Mouse (Mus musculus) lung, embryonic 16.5 days (tissue): Measurements from ENCODE around the gene Klk1b4. TPM values are rescaled to one million over a fixed set of nuclear protein-coding genes. Genes with fewer than 3 reads are reported as not detected.
"Not testable (repeated sequence)": the region's sequence is repeated elsewhere in the genome, so short reads cannot be mapped to it uniquely, and the experiment has no call there.

ENCODE experiments used
- ATAC-seq: fragments of 200-750 bp; cut with Nextera tagmentation; 2 replicates; pipeline ENCODE4 v1.8.0; 2017; ENCODE audit warnings: low read depth, mild to moderate bottlenecking, moderate library complexity
- H3K27ac ChIP-seq: fragments of 300-500 bp; sonication (generic); 2 replicates; pipeline ENCODE4 v1.5.1; 2014; ENCODE audit warnings: mild to moderate bottlenecking, control low read depth, low read length
- H3K27me3 ChIP-seq: fragments of 300-500 bp; sonication (generic); 2 replicates; pipeline ENCODE4 v1.6.1; 2014; ENCODE audit warnings: low read depth, low read length, mixed read lengths; ENCODE audit not compliant: control insufficient read depth, insufficient read depth
- H3K36me3 ChIP-seq: fragments of 300-500 bp; sonication (generic); 2 replicates; pipeline ENCODE4 v1.6.1; 2014; ENCODE audit warnings: low read length; ENCODE audit not compliant: control insufficient read depth, insufficient read depth
- H3K4me1 ChIP-seq: fragments of 300-500 bp; sonication (generic); replicated peaks from 2 replicates; pipeline ENCODE4 v1.6.1; 2014; ENCODE audit warnings: low read length, mixed read lengths; ENCODE audit not compliant: control insufficient read depth, insufficient read depth
- H3K4me2 ChIP-seq: fragments of 300-500 bp; sonication (generic); 2 replicates; pipeline ENCODE4 v1.6.1; 2014; ENCODE audit warnings: low read depth, low read length, control low read depth
- H3K4me3 ChIP-seq: fragments of 300-500 bp; sonication (generic); 2 replicates; pipeline ENCODE4 v1.5.1; 2014; ENCODE audit warnings: mild to moderate bottlenecking, low read length, control low read depth
- H3K9ac ChIP-seq: fragments of 300-500 bp; sonication (generic); 2 replicates; pipeline ENCODE4 v1.6.1; 2014; ENCODE audit warnings: low read length, control low read depth
- H3K9me3 ChIP-seq: fragments of 300-500 bp; sonication (generic); 2 replicates; pipeline ENCODE4 v1.6.1; 2016; ENCODE audit warnings: low read length; ENCODE audit not compliant: control insufficient read depth
- WGBS: fragments of 180-500 bp; shearing (Covaris S2); extraction: QIAGEN DNeasy Blood & Tissue Kit; methylation state at CpG from one replicate; pipeline ENCODE4 v1.1.7; 2014; 5-methylcytosine and 5-hydroxymethylcytosine counted together
- polyA plus RNA-seq: library from polyadenylated mRNA; unstranded; fragments of >200 nt; fragmentation: Nextera tagmentation; extraction: Ambion mirVana; gene quantifications from 2 replicates; pipeline ENCODE4 v1.2.1, GENCODE M21; 2015

Klk1b4 gene
- polyA plus RNA-seq, 1 experiment from 2014 or later, result not detected

DNA sequence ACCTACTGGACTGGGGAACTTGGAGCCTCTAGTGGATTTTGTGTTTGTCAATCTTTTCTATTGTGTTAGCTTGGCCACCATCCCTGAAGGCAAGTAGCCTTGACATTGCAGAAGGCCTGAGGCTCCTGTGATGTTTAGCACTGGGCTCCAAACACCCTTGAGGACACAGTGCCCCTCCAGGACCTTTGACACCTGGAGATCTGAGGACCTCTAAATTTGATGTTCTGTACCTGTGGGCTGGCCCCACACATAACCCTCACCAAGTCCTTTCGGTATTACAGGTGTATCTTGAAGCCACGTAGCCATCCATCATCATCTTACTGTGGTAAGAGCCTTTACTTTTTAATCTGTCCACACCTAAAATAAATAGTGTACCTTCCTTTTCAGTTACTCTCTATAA lies 40.7 kb downstream of the Klk1b4 start:
- Histone ChIP-seq H3K4me1 (peaks cover 10% of the 10 kb centered on the region), H3K27me3 (no peaks in the 10 kb centered on the region), H3K27ac (no peak overlapping the region), H3K4me3 (peak overlapping the region; percentile 84), H3K9ac (peak overlapping the region; percentile 95), H3K4me2 (peak overlapping the region; percentile 54), H3K9me3 (no peaks in the 10 kb centered on the region), H3K36me3 (peaks cover 27% of the 10 kb centered on the region)
- no peak for ATAC-seq
- 89% methylated on average over 2 of the region's 2 CpGs for WGBS

DNA sequence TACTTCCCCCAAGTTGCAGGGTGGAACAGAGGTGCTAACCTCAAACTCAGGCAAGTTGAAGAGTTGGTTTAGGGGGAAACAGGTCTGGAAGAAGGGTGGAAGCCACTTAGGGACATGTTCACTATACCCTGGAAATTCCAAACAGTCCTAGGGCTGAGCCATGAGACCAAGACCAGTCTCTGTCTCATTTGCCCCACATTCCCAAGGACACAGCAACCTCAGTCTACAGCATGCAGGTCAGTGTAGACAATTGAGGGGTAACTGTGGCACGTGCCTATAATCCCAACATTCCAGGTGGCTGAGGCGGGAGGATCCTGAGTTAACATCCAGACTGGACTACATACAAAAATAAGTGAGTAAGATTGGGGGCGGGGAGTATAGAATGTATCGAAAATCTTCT lies 42.0 kb downstream of the Klk1b4 start:
- WGBS, result 89% methylated on average over 4 of the region's 4 CpGs
- H3K4me2 ChIP-seq, result no peak overlapping the region
- no peaks in the 10 kb centered on the region for H3K27me3 ChIP-seq
- H3K4me1 ChIP-seq, result peaks cover 10% of the 10 kb centered on the region
- no peak overlapping the region for H3K4me3 ChIP-seq
- no peak overlapping the region for H3K27ac ChIP-seq
- no peaks in the 10 kb centered on the region for H3K9me3 ChIP-seq
- H3K36me3 ChIP-seq, result peaks cover 28% of the 10 kb centered on the region
- no peak for ATAC-seq
- H3K9ac ChIP-seq, result no peak overlapping the region

DNA sequence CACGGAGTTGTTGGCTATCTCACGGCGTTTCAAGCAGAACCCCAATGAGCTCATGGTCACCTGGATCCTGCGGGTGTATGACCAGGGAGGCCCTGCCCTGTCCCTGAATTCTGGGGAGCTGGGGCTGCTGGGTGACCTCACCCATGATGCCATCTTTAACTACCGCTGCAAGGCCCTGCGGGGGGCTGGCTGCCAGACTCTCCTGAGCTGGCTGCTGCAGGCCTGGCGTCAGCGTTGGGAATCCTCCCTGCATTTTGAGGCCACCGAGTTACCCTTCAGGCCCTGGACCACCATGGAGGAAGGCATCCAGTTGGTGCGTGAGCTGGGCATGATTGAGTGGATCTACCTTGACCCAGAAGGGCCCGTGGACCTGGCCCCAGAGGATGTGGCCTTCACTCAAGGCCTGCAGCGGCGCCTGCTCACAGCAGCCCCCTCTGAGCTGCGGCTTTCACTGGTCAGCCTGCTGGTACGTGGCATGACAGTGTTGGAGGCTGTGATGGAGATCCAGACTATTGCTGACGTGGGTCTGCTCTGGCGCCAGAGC lies 43.6 kb downstream of the Klk1b4 start:
- not testable (repeated sequence) for H3K4me1 ChIP-seq, H3K9me3 ChIP-seq, H3K4me3 ChIP-seq, H3K27me3 ChIP-seq, ATAC-seq, H3K4me2 ChIP-seq, H3K9ac ChIP-seq, H3K27ac ChIP-seq
- 85% methylated on average over 17 of the region's 17 CpGs for WGBS
- peaks cover 28% of the 10 kb centered on the region for H3K36me3 ChIP-seq

DNA sequence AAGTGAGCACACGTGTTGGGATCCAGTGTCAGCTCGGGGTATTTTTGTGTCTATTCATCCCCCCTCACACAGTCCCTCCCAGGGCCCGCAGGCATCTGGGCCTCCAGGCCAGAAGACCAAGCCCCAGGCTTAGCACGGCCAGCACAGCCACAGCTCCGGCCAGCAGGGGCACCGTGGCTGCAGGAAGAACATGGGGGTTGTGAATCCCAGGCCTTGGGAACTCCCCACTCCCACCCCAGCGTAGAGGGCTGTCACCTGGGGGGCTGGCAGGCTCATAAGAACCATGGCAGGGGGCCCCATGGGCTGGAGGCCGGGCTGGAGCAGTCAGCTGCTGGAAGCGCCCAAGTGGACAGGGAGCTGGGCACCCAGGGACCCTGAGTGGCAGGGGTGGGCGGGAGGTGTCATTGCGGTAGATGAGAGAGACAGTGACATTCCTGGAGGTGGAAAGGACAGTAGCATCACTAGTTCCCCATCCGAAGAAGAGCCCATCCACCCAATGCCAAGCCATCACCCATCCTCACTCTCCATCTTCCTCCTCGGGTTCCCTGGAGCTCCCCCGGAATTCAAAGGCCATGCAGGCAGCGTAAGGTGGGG lies 45.9 kb downstream of the Klk1b4 start:
- ATAC-seq, result no peak
- no peak overlapping the region for H3K27ac ChIP-seq
- H3K4me3 ChIP-seq, result no peak overlapping the region
- H3K4me1 ChIP-seq, result peaks cover under 1% of the 10 kb centered on the region; the same call in 1 of the 2 replicates
- WGBS, result 63% methylated on average over 15 of the region's 15 CpGs
- H3K9ac ChIP-seq, result no peak overlapping the region
- peaks cover 28% of the 10 kb centered on the region for H3K36me3 ChIP-seq
- H3K27me3 ChIP-seq, result no peaks in the 10 kb centered on the region
- H3K4me2 ChIP-seq, result no peak overlapping the region
- H3K9me3 ChIP-seq, result no peaks in the 10 kb centered on the region

DNA sequence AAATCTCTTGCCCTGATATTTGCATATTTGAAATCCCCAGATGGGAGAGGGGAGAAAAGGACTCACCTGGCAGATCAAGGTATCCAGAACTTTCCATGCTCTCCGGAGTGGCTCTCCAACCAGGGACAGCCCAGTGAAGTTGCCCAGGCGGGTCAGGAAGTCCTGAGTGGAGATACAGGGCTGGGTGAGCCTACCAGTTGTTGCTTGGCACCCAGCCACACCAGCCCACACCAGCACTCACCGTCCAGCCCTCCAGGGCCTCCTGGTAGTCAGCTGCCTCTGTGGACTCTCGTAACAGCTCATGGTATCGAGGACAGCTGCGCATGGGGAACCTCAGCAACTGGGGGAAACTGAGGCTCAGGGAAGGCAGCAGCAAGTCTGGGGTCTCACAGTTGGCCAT lies 47.7 kb downstream of the Klk1b4 start:
- Histone ChIP-seq H3K4me2 (no peak overlapping the region), H3K36me3 (peaks cover 18% of the 10 kb centered on the region), H3K27ac (no peak overlapping the region), H3K4me1 (no peaks in the 10 kb centered on the region), H3K27me3 (no peaks in the 10 kb centered on the region), H3K9ac (no peak overlapping the region), H3K9me3 (no peaks in the 10 kb centered on the region), H3K4me3 (no peak overlapping the region)
- ATAC-seq, result no peak
- 61% methylated on average over 6 of the region's 6 CpGs for WGBS

DNA sequence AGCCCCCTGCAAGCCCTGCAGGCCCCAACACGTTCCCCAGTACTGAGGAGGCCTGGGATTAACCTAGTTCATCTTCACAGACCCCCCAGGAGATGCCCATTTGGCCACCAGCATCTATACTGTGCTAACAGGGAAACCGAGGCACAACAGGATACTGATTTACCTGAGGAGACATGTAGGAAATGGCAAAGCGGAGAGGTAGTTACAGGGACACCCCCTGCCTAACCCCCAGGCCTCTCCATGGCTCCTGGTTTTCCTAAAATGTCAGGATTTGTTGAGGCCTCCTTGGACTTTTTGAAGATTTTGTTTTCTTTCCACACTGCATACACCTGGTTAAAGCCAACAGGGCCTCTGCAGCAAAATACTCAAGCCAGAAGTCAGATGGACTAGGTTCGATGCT lies 50.0 kb downstream of the Klk1b4 start, which contains the start of gene Acp4:
Gene Acp4, minus strand, starts transcription at position 101 of the 400 bp plus-strand sequence.
- Histone ChIP-seq H3K27ac (no peak within 1 kb of the TSS), H3K4me1 (no peaks in the 10 kb centered on the region), H3K4me3 (no peak within 1 kb of the TSS), H3K27me3 (no peaks in the 10 kb centered on the region; the same call in 1 of the 2 replicates), H3K4me2 (no peak within 1 kb of the TSS), H3K9ac (no peak within 1 kb of the TSS), H3K36me3 (peaks cover 8% of the 10 kb centered on the region), H3K9me3 (no peaks in the 10 kb centered on the region)
- WGBS, result 73% methylated on average over 4 of the region's 4 CpGs
- no peak for ATAC-seq

DNA sequence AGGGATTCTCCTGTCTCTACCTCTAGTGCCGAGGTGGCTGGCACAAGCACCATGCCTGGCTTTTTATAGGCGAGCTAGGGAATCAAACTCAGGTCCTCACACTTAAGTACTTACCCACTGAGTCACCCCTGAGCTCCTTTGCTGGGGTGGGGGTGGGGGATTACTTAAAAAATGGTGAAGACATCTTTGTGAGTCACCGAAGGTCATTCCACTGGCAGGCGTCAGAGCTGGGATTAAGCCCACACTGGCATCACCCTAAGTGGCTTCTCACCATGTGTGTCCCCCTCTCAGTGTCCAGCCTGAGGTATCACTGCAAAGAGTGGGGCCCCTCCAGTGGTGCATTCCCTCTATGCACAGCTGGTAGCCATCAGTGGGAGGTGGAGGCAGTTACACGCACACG lies 53.2 kb downstream of the Klk1b4 start:
- H3K9ac ChIP-seq, result no peak overlapping the region
- no peaks in the 10 kb centered on the region; the same call in 1 of the 2 replicates for H3K27me3 ChIP-seq
- H3K9me3 ChIP-seq, result no peaks in the 10 kb centered on the region
- no peak overlapping the region for H3K27ac ChIP-seq
- ATAC-seq, result no peak
- H3K4me2 ChIP-seq, result no peak overlapping the region
- no peak overlapping the region for H3K4me3 ChIP-seq
- H3K4me1 ChIP-seq, result no peaks in the 10 kb centered on the region
- no peaks in the 10 kb centered on the region for H3K36me3 ChIP-seq
- 74% methylated on average over 6 of the region's 6 CpGs for WGBS

DNA sequence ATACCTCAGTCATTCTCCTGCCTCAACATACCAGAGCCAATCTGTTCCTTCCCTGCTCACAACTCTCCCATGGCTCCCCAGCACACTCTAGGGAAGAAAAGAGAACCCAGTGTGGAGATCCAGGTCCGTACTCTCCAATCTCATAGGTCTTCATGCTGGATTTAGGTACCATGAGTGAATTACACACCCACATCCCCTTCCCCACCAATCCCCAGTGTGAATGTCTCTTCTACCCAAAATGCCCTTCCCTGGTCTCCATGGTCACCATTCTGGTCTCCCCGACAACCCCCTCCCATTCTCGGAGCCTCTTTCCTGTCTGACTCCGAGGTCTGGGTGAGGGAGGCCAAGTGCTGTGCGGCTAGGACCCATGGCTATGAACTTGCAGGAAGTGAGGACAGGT lies 53.9 kb downstream of the Klk1b4 start, which contains the start of gene Gm15517:
Gene Gm15517, plus strand, starts transcription at position 301 of the 400 bp plus-strand sequence.
- Histone ChIP-seq H3K4me3 (no peak within 1 kb of the TSS), H3K4me1 (no peaks in the 10 kb centered on the region), H3K27me3 (no peaks in the 10 kb centered on the region; the same call in 1 of the 2 replicates), H3K4me2 (no peak within 1 kb of the TSS), H3K9me3 (no peaks in the 10 kb centered on the region), H3K27ac (no peak within 1 kb of the TSS), H3K9ac (no peak within 1 kb of the TSS), H3K36me3 (no peaks in the 10 kb centered on the region)
- WGBS, result 36% methylated on average over 5 of the region's 5 CpGs
- no peak for ATAC-seq
